Mouse (Mus musculus) kidney, postnatal 36 days (tissue): ENCODE measurements around the gene Stat3.

Source experiments
- DNase-seq, 2 experiments: peaks; one replicate each; pipeline ENCODE4 v3.0.0; 2021 to 2022; ENCODE audit warnings: mixed read lengths in 2 of 2

Stat3 gene

DNA sequence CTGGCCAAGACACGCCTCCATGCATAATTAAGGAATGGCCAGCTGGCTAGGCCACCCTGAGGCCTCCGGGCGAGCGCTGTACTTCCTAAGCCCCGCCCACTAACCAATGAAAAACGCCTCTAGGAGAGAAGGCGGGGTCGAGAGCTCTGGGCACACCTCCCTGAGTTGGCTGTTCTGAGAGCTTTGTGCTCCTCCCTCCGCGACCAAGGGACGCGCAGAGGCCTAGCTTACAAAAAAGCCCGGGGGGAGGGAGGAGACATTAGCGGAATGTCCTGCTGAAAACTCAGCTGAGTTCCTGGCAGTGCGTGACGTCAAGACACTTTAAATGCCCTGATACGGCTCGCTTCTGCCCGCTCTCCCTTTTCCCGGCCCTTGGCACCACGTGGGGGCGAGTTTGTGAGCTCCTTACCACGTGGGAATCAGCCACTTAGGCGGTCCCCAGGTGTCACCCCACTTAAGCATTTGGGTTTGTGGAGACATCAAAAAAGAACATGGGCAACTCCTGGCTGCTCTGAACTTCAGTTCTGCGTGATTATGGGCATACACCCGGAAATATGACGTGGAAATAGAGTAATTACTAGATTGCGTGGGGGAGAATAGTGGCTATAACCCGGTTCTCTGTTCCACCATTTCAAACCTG, at the start of gene Stat3:
Stat3 (minus strand) TSS at position 29 of the 640 bp plus-strand sequence.
- peak; percentile 100 for DNase-seq

DNA sequence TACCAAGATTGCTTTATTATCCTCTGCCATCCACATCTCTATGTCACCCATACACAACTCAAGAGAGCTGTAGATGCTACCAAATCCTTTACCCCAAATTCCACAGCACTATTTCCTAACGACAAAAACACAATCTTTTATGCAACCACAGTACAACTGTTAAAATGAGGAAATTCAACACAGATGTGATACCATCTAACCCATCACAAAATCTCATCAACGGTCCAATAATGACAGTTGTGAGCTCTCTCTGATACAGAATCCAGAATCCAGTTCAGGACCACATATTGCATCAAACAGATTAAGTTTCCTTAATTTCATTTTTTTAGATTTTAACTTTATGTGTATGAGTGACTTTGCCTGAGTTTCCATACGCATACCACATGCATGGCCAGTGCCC, 49.3 kb upstream of the Stat3 start:
- no peak for DNase-seq

DNA sequence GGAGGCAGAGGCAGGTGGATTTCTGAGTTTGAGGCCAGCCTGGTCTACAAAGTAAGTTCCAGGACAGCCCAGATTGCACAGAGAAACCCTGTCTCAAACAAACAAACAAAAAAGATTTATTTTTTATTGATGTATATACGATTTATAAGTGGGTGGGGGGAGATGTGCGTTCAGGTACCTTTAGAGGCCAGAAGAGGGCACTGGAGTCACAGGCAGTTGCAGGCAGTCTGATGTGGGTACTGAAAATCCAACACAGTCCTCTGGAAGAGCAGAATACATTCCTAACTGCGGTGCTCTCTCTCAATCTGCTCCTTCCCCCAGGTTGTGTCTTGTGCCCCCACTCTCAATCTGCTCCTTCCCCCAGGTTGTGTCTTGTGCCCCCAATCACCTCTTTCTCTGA, 46.3 kb upstream of the Stat3 start:
- DNase-seq, result no peak

DNA sequence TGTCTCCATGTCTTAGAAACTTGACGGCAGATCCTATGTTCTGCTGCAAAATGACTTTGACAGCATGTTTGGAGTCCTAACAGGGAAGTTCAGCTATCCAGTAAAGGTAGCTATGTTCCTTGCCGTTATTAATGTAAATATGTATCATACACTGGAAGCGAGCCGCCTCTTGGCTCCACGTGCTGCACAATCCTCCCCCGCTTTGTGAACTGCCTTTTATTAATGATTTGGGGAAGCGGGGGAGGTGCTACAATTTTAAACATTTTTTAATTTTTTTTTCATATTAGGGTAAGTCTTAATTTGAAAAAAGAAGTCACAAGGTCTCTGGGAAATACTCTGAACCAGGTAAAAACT, 44.4 kb upstream of the Stat3 start:
- DNase-seq, result no peak

DNA sequence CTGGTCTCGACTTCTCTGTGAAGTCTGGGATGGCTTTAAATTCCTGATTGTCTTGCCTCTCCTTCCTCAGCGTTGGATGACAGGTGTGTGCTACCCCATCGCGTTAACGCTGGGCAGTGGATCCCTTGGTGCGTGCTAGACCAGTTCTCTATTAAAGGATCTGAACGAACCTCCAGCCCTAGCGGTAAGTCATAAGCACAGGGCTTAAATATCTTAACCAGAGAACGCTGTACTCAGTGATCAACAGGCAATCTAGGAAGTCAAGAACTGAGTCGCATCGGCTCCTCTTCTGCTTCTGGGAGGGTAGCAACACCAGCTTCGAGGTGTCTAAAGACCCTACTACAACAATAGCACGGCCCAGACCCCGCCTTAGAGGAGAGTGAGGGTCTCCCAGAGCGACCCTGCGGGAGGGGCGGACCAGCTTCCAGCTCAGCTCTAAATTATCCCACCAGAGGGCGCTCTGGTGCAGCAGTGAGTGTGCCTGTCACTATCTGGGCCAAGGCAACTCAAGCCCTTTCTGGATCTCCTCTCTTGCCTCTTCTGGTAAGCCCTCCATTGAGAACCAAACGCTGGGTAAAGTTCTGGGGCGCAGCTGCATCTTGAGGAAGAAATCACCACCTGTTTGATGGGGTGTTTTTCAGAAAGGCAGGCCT, 43.9 kb upstream of the Stat3 start:
- peak; percentile 79 to 94 for DNase-seq

DNA sequence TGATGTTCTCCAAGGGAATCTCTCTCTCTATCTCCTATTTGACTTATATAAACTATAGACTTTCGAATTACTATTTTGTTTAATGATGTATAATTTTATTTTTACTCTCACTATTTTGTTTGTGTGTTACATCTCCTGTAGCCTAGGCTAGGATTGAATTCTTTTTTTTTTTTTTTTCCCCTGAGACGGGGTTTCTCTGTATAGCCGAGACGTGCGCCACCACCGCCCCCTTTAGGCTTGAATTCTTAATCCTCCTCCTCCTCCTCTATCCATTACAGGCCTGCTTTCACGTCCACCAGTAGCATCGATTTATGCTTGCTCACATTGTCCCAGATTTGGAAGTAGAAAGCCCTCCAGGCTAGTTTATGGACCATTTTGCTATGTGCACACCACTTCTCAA, 42.7 kb upstream of the Stat3 start:
- no peak for DNase-seq

DNA sequence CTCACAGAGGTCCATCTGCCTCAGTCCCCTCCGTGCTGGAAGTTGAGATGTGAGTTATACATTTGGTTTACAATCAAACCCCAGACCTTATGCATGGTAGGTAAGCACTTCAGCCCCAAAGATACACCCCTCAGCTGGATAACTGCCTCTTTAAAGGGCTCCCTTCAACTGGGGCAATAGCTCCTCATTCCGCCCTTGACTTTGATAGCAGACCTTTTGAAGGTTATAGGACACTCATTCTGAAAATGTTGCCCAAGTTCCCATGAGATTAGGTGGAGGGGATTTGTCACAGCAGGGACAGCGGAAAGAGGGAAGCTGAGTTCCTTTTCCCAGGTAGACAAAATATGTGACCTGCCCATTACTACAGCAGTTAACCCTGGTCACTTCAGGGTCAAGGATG, 41.9 kb upstream of the Stat3 start:
- DNase-seq, result no peak

DNA sequence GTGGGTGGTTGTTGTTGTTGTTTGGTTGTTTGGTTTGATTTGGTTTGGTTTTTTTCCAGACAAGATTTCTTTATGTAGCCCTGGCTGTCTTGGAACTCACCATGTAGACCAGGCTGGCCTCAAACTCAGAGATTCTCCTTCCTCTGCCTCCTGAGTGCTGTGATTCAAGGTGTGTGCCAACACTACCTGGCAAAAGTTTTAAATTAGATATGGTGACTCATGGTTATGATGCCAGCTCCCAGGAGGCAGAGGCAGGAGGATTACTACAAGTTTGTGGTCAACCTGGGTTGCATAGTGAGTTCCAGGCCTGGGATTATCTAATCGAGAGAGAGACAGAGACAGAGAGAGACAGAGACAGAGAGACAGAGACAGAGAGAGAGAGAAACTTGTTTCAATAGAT, 41.1 kb upstream of the Stat3 start:
- no peak for DNase-seq

DNA sequence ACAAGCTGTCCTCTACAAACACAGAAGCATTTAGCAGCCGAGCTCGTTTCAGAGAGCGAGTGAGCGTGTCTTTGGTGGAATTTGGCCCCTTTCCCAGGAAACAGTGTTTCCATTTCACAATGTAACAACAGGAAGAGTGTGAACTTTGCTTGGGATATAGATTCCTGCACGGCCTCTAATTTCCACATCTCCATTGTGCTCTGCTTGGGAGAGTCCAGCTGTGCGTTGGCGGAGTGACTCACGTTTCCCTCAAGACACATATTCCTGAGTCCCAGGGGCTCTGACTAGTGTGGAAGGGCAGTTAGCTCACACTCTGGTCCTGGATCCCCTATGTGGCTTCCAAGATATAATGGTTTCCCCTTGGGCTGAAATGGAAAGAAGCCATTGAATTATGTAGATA, 40.5 kb upstream of the Stat3 start:
- DNase-seq, result peak; percentile 41 to 57

DNA sequence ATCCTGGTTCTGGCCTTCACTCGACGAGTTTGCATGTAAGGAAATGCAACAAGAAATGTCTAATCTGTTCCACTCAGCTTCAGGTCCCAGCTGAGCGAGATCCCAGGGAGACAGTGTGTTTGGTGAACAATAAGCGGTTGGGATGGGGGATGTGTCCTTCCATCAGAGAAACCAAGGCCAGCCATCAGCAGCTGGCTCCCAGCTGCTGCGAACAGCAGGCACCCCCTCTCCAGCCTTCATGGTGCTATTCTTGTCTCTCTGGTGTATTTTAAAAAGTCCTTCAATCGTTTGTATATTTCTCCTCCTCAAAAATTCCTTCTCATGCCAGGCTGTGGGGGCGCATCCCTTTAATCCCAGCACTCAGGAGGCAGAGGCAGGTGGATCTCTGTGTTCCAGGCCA, 35.9 kb upstream of the Stat3 start:
- no peak for DNase-seq

DNA sequence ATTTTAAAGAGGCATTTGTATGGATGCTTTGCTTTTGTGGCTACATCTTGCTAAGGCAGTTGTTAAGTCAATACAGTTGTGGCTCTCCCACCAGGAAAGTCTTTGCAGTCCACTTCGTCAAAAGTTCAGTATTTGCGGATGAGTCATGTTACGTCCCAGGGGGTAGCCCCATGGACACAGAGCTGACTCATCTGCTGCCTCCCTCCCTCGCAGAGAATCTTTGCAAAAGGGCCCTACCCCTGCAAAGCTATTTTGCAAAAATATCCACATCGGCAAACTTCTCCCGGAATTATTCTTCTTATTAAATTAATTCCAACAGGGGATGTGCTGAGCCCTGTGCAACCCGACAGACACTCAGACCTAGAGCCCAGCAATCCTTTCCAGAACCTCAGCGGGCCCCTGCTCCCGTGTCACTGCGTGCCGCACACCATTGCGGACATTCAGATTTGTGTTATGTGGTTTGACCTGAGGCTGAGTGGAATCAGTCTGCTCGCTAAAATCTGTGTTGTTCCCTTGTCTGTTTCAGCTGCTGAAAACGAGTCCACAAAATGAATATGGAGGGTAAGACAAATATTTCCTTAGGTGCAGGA, 35.1 kb upstream of the Stat3 start:
- DNase-seq, result no peak

DNA sequence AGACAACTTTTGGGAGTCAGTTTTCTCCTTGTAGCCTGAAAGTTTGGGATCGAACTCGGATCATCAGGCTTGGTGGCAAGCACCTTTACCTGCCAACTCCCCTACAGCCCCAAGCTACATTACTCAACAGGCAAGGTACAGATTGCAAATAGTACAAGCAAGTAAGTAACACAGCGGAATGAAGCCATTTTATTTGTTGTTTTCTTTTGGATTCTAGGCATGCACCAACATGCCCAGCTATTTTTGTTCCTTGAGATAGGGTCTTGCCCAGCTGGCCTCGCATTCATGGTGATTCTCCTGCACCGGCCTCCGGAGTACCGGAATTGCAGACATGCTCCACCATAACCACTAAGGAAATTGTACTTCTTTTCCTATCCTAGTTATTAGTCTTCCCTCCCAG, 33.9 kb upstream of the Stat3 start:
- DNase-seq, result no peak

DNA sequence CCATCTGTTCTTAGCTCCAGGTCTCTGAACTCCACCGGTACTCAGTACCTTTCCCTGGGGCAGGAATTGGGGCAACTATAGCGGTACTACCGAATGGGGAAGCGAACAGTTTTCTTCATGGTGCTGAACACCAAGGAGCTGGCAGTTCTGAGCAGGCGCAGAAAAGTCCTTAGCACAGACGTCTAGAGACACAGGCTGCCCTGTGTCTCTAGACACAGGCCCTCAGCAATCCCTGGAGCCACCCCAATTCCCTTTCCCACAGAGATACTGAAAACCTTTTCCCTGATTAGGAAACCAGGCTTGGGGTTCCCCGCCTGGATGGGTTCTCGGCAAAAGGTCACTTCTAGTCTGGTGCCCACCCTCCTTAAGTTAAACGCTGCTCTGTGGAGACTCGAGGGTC, 32.1 kb upstream of the Stat3 start:
- DNase-seq, result no peak

DNA sequence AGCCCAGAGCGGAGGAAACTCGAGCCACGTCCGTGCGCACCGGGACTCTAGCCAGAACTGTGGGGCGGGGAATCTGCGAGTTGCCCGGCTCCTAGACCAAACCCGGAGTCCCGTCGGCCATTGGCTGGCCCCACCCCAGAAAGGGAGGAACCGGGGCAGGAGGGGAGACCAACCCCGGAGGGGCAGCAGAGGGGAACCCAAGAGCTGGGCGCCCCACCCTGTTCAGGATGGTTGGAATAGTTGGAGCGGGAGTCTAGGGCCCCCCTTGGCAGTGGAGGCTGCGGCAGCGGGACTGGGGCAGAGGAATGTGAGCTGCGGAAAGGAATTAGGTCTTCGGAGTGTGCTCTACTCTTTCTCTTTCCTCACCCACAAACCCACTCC, 31.2 kb upstream of the Stat3 start, which contains the start of gene Cavin1:
Cavin1 (minus strand) TSS at position 331 of the 381 bp plus-strand sequence.
- peak; percentile 95 to 96 for DNase-seq

DNA sequence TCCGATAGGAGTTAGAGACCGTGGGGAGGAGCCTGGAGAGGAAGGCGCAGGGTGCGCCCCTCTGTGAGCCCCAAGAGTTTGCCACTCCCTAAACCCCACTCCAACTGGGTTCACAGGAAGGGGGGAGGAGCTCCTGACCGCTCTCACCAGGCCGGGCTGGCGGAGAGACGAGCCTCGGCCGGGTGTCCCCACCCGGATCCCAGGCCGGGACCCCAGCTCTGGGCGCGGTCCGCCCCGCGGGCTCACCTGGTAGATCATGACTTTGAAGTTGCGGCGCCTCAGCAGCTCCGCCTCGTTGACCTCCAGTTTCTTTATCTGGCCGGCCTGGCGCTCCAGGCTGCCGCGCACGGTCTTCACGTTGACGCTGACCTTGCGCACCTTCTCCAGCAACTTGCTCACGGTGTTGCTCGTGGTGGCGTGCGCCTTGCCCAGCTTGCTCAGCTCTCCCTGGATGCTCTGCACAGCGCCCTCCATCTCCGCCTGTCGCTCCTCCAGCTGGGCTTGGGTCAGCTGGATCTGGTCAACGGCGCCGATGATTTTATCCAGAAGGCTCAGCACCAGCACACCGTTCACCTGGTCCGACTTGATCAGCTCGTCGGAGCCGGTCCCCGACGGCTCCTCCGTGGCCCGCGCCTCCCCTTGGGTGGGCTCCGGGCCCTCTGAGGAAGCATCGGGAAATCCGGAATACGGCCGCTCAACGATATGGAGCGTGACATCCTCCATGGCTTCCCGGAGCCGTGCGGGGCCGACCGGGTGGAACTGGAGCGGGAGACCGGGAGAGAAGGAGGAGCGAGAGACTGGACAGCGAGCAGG, 30.6 kb upstream of the Stat3 start:
- peak; percentile 40 to 61 for DNase-seq

DNA sequence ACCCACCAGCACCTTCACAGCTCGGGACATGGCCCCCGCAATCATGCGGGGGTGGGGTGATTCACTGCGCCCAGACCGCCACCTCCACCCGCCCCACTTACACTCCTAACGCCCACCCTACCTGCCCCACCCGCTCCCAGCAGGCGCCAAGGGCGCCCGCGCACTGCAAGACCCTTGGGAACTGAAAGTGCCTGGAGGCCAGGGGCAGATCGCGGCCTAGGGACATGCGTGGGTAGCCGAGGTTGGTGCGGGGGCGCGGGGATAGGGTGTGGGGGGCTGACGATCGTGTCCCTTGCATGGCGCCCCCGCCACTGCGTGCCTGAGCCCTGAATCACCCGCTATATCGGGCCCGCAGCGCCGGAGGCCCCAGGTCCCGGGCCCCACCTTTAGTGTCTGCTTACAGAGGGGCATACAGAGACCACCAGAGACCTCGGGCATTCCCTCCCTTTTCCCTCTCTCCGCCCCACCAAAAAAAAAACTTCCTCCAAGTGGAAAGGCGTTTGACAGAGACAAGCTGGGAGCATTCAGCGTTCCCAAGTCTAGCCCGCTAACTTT, 29.9 kb upstream of the Stat3 start:
- peak in 1 of 2 experiments; percentile 30 for DNase-seq

DNA sequence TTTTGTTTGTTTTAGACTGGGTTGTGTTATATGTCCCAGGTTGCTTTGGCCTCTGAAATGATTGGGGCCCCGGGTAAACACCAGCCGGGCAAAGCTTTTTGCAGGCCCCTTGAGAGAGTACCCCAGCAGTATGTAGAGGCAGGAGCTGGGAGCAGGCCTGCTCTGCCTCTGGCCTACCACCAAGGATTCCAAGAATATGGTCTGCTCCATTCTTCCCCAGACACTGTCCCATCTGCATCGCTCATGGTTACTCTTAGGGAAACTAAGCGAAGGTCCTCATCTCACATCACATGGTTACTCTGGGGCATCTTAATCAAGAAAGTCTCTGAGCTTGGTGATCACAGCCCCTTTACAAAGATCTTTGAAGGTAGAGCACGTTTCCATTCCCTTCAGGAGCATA, 29.2 kb upstream of the Stat3 start:
- DNase-seq, result no peak

DNA sequence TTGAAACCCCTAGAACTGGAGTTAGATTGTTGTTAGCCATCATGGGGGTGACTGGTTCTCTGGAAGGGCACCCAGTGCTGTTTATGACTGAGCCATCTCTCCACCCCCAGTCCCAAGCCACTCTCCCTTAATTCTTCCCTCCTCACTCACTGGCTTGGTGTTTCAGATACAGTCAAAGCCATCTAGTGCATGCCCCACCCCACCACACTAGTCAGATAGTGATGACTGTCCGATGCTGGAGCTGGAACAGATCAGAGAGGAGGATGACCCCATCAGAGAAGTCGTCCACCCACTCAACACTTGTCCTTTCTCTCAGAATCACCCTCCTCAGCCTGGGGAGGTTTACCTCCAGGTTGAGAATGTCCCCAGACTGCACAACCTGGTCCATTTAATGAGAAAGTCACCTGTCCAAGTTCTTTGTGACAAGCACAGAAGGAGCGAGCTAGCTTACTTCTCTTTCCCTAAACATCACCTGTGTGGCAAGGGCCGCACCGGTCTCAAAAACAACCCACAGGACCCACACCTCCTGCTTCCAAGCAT, 28.6 kb upstream of the Stat3 start:
- DNase-seq, result no peak

DNA sequence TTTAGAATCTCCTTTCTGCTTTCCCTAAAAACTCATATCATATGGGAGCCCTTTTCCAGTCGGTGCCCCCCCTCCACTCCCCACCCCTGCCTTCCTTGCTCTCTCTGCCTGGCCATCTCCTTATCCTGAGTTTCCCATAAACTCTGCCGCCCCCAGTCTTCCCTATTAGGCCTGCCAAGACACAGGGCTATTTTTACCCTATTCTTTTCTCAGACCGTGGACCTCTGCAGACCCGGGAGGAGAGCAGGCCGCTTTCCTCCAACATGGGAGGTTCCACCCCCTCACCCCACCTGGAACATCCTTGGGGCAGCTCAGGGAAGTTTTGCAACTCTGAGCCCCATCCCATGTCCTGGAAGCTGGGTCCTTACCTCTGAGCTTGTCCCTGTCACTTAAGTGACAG, 28.0 kb upstream of the Stat3 start:
- DNase-seq, result no peak

DNA sequence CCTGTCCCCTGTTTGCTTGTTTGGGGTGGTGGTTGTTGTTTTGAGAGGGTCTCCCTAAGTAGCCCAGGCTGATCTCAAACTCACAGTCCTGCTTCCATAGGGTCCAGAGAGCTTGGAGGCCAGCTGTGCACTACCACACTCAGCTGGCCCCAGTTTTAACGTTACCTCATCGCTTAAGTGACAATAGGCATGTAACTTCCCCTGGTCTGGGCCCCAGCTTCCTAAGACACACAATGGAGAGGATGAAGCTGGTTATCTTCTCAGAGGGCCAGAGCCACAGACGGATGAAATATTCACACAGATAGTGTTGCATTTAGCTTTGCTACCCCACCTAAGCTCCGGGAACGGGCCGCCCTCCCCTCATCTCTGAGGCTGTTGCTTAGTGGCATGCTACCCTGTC, 26.4 kb upstream of the Stat3 start:
- no peak for DNase-seq

DNA sequence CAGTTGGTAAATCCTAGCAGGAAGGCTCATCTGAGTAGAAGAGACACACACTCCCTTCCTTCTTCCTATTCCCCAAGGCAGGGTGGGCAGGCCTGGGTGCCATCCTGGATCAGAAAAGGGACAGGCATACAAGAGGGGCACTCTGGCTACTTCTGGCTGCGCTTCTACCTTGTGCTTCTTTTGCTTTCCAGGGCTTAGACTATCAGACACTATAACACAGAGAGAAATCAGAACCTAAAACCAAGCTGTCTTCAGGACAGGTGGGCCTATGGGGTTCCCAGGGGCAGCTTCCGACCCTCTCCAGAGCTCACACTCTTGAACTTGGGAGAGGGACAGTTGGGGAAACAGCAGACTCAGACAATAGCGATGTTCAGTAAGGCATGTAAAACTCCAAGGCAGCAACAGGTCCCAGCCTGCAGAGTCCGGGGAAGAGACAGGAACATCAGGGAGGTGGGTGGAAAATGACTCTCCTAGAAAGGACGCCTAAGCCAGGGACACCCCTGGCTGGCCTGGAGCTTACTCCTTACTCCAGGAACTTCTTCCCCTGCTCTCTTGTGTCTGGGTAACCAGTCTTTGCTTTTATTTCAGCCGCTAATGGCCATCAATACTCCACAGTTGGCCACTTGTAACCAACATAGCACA, 25.7 kb upstream of the Stat3 start:
- DNase-seq, result no peak

DNA sequence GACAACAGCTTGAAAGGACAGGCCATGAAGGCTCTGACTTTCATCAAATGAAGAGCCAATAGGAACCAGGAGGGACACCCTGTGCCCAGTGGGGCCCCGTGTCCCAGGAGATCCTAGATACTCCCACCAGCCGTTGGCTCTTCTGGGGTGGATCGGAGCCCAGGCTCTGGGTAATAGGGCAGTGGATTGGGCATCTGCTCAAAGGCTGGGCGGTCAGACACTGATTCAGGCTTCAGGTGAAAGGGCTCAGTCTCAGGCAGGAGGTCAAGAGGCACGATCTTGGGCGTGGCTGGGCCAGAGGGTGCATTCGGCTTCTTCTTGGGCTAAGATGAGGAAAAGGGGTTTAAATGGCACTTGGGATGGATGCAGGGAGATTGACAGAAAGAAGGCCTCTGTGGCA, 24.8 kb upstream of the Stat3 start:
- no peak for DNase-seq

DNA sequence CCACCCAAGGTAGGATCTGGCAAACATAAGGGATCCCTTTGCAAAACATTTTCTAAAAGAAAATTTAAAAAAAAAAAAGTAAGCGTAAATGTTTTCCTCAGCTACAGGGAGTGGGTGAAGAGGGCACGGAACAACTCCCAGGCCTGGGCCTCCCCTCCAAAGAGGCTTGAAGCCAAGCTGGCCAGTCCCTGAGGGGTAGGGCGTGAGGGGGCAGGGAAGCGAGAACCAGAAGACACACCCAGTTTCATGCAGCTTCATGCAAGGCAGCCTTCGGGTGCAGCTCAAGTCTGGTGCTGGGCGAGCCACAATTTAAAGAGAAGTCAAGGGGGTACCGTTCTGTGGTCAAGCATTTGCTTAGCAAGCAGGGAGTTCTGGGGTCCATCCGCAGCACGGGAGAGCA, 24.3 kb upstream of the Stat3 start:
- DNase-seq, result no peak
